Mouse (Mus musculus) forebrain, embryonic 13.5 days (tissue): ENCODE measurements at regions not wholly inside any gene's neighbourhood (a gene's known extent, or its start where the extent isn't known, plus 50 kb on each side); places are given as distances from the start of the nearest gene placed in this dataset.
A peak's percentile ranks its signal among the peaks of the same experiment; 100 is the strongest.

ENCODE experiments used
- ATAC-seq: fragments of 200-750 bp; cut with Nextera tagmentation; 2 replicates; pipeline ENCODE4 v1.8.0; 2017
- H3K27ac ChIP-seq: fragments of 300-500 bp; sonication (generic); 2 replicates; pipeline ENCODE4 v1.5.1; 2015; ENCODE audit warnings: inconsistent platforms, mild to moderate bottlenecking, moderate library complexity
- H3K27me3 ChIP-seq: fragments of 300-500 bp; sonication (generic); 2 replicates; pipeline ENCODE4 v1.6.1; 2015; ENCODE audit warnings: mild to moderate bottlenecking, inconsistent platforms
- H3K36me3 ChIP-seq: fragments of 300-500 bp; sonication (generic); 2 replicates; pipeline ENCODE4 v1.6.1; 2015; ENCODE audit warnings: mild to moderate bottlenecking, inconsistent platforms; ENCODE audit not compliant: poor library complexity, severe bottlenecking
- H3K4me1 ChIP-seq: fragments of 300-500 bp; sonication (generic); 2 replicates; pipeline ENCODE4 v1.6.1; 2015; ENCODE audit warnings: inconsistent platforms
- H3K4me2 ChIP-seq: fragments of 300-500 bp; sonication (generic); 2 replicates; pipeline ENCODE4 v1.6.1; 2015; ENCODE audit warnings: inconsistent platforms, mild to moderate bottlenecking, moderate library complexity
- H3K4me3 ChIP-seq: fragments of 300-500 bp; sonication (generic); 2 replicates; pipeline ENCODE4 v1.5.1; 2015; ENCODE audit warnings: mild to moderate bottlenecking, inconsistent platforms
- H3K9ac ChIP-seq: fragments of 300-500 bp; sonication (generic); 2 replicates; pipeline ENCODE4 v1.6.1; 2015; ENCODE audit warnings: mild to moderate bottlenecking, inconsistent platforms
- H3K9me3 ChIP-seq: fragments of 300-500 bp; sonication (generic); replicated peaks from 2 replicates; pipeline ENCODE4 v1.6.1; 2016; ENCODE audit warnings: inconsistent platforms
- WGBS: fragments of 180-500 bp; shearing (Covaris S2); methylation state at CpG from one replicate; pipeline ENCODE4 v1.1.7; 2015; 5-methylcytosine and 5-hydroxymethylcytosine counted together

GRCm38 (mm10) chr16:76444668-76445067 lies 71.0 kb upstream of the Nrip1 start:
- H3K27ac ChIP-seq: no peak overlapping the region
- no peaks in the 10 kb centered on the region for H3K27me3 ChIP-seq
- no peaks in the 10 kb centered on the region for H3K36me3 ChIP-seq
- H3K9me3 ChIP-seq: no peaks in the 10 kb centered on the region
- no peak for ATAC-seq
- H3K9ac ChIP-seq: no peak overlapping the region
- no peaks in the 10 kb centered on the region for H3K4me1 ChIP-seq
- H3K4me2 ChIP-seq: no peak overlapping the region
- no peak overlapping the region for H3K4me3 ChIP-seq
- 90% methylated on average over 3 of the region's 3 CpGs for WGBS

GRCm38 (mm10) chr16:76442635-76443034 lies 69.0 kb upstream of the Nrip1 start:
- no peaks in the 10 kb centered on the region for H3K9me3 ChIP-seq
- no peaks in the 10 kb centered on the region for H3K4me1 ChIP-seq
- H3K4me3 ChIP-seq: no peak overlapping the region
- no peaks in the 10 kb centered on the region for H3K27me3 ChIP-seq
- no peak overlapping the region for H3K9ac ChIP-seq
- ATAC-seq: no peak
- no peaks in the 10 kb centered on the region for H3K36me3 ChIP-seq
- no peak overlapping the region for H3K27ac ChIP-seq
- H3K4me2 ChIP-seq: no peak overlapping the region
- WGBS: 89% methylated on average over 2 of the region's 2 CpGs

DNA sequence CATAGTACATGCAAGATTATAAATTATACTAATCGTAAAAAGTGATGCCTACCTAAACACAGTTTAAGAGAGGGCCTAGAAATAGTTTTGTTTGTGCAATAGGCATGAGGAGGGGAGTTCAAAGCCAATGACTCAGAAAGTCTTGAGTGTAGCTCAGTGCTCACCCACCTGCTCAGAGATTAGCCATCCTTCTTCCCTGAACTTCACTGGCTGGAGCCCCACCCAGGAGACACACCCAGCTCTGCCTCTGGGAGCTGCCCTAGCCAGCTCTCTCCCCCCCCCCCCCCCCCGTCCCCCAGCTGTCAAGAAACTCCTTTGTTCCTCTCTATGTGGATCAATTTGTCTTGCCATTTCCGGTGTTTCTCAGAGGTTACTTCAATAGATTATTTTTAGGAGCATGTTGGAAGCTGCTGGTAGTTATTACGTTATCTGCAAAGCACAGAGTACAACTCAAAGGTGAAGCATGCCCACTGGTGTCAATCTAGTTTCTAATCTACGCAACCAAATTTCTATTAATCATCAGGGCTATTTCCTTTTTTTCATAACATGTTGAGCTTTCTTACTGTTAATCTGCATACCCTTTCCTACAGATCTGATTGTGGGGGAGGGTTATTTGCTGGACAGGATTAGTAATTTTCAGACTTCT lies 68.3 kb upstream of the Nrip1 start:
- no peak overlapping the region for H3K27ac ChIP-seq
- no peak overlapping the region for H3K9ac ChIP-seq
- H3K9me3 ChIP-seq: no peaks in the 10 kb centered on the region
- 77% methylated on average over 5 of the region's 5 CpGs for WGBS
- H3K27me3 ChIP-seq: no peaks in the 10 kb centered on the region
- no peak overlapping the region for H3K4me3 ChIP-seq
- no peaks in the 10 kb centered on the region for H3K36me3 ChIP-seq
- H3K4me2 ChIP-seq: no peak overlapping the region
- H3K4me1 ChIP-seq: no peaks in the 10 kb centered on the region
- no peak for ATAC-seq

DNA sequence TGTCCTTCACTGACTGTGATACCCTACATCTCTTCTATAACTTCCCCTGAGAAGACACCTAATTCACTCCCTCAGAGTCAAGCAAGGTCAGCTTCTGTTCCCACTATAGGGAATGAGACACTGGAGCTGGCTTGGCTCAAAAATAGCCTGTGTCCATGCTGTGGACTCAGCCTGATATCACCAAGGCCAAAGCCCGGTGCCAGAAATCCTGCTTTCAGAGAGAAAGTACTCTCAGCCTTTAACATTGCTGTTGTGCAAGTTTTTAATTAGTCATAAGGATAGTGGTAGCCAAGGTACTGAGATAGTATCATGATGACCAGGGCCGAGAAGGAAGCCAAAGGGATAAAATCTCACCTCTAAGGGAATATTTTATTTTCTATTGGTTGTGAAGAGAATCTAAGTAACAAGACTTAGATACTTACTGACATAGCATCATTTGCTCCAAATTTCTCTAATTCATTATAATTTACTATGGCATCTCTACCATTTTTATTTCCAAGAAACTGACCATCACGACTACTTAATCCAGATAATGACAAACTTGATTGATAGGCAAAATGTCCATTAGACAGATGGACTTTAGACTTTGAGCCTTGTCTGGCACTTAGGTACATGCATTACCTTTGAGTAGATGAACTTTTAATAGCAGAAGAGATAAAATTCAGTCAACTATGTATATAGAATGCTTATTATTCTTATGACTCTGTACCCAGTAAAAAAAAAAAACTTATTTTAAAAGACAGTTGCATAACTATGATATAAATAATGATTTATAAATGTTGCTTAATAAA lies 64.7 kb upstream of the Nrip1 start:
- 87% methylated on average over 3 of the region's 3 CpGs for WGBS
- ATAC-seq: no peak
- Histone ChIP-seq H3K9ac (no peak overlapping the region), H3K4me1 (no peaks in the 10 kb centered on the region), H3K4me3 (no peak overlapping the region), H3K36me3 (no peaks in the 10 kb centered on the region), H3K27me3 (no peaks in the 10 kb centered on the region), H3K4me2 (no peak overlapping the region), H3K27ac (no peak overlapping the region), H3K9me3 (no peaks in the 10 kb centered on the region)

DNA sequence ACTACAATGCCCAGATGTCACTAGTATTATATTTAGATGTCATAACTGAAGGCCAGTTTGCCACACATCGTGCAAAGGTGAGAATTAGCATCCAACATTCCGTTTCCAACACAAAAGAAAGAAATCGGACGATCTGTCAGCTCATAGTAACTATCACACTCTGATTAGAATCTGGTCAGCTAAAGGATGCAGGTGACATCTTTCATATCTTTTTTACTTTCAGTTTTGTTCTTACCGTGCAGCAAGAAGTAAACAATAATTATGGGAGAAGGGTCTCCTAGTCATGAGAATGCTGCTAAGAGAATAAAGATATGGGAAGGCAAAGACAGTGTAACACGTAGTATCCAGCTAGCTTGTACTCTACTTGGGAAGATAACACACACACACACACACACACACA lies 62.7 kb upstream of the Nrip1 start:
- 89% methylated on average over 6 of the region's 6 CpGs for WGBS
- H3K27ac ChIP-seq: no peak overlapping the region
- H3K4me3 ChIP-seq: no peak overlapping the region
- no peaks in the 10 kb centered on the region for H3K9me3 ChIP-seq
- no peaks in the 10 kb centered on the region for H3K36me3 ChIP-seq
- no peak overlapping the region for H3K4me2 ChIP-seq
- no peaks in the 10 kb centered on the region for H3K27me3 ChIP-seq
- no peak for ATAC-seq
- H3K9ac ChIP-seq: no peak overlapping the region
- H3K4me1 ChIP-seq: no peaks in the 10 kb centered on the region

- H3K9me3 ChIP-seq: no peaks in the 10 kb centered on the region
- H3K36me3 ChIP-seq: no peaks in the 10 kb centered on the region
- no peak for ATAC-seq
- no peaks in the 10 kb centered on the region for H3K27me3 ChIP-seq
- WGBS: 88% methylated on average over 24 of the region's 24 CpGs
- H3K9ac ChIP-seq: no peak overlapping the region
- H3K27ac ChIP-seq: no peak overlapping the region
- H3K4me2 ChIP-seq: no peak overlapping the region
- H3K4me1 ChIP-seq: no peaks in the 10 kb centered on the region
- H3K4me3 ChIP-seq: no peak overlapping the region
Observed at GRCm38 (mm10) chr16:76433076-76433825, 59.6 kb upstream of the Nrip1 start.

DNA sequence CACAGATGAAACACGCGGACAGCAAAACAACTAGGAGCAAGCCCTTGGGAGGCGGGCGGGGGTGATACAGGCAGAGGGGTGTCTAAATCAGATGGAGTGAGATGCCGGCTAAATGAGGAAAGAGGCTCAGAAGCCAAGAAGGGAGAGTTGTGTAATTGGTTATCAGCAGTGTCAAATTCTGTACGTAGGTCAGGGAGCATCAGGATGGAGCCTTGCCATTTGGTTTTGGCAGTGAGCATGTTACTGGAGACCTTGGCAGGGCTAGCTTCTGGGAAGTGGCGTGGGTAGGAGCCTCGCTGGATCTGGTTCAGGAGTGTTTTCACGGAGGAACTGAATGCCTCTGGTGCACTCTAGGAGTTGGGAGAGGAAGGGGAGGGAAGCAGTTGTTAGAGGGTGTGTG lies 58.7 kb upstream of the Nrip1 start:
- Histone ChIP-seq H3K9me3 (no peaks in the 10 kb centered on the region), H3K27me3 (no peaks in the 10 kb centered on the region), H3K4me3 (no peak overlapping the region), H3K4me1 (no peaks in the 10 kb centered on the region), H3K4me2 (no peak overlapping the region), H3K9ac (no peak overlapping the region), H3K27ac (no peak overlapping the region), H3K36me3 (no peaks in the 10 kb centered on the region)
- peak; percentile 27; the same call in 1 of the 2 replicates for ATAC-seq
- WGBS: 80% methylated on average over 9 of the region's 9 CpGs

GRCm38 (mm10) chr16:76429156-76429555 lies 55.5 kb upstream of the Nrip1 start:
- Histone ChIP-seq H3K27me3 (no peaks in the 10 kb centered on the region), H3K9ac (no peak overlapping the region), H3K4me1 (no peaks in the 10 kb centered on the region), H3K4me2 (no peak overlapping the region), H3K36me3 (no peaks in the 10 kb centered on the region), H3K27ac (no peak overlapping the region), H3K4me3 (no peak overlapping the region), H3K9me3 (no peaks in the 10 kb centered on the region)
- no peak for ATAC-seq
- WGBS: 95% methylated on average over 3 of the region's 3 CpGs

DNA sequence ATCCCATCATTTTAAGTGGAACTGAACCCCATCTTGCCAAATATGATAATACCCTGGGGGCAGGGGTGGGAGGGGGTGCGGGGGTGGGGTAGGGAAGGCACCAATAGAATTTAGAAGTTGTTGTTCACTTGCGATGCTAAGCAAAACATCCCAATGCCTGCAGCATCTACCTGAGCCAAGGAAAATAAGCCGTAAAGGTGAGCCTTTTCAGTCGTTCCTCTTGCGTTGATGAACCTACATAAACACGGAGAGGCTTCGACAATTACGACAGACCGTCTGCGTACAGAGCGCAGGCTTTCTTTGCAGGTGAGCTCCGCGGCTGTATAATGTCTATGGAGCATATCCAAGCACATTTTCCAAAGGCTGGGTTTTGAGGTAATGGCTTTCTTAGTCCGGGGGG lies 50.3 kb upstream of the Nrip1 start:
- 89% methylated on average over 13 of the region's 14 CpGs for WGBS
- no peaks in the 10 kb centered on the region for H3K4me1 ChIP-seq
- no peak overlapping the region for H3K4me3 ChIP-seq
- H3K9ac ChIP-seq: no peak overlapping the region
- no peak overlapping the region for H3K27ac ChIP-seq
- no peaks in the 10 kb centered on the region for H3K27me3 ChIP-seq
- no peaks in the 10 kb centered on the region for H3K36me3 ChIP-seq
- no peak overlapping the region for H3K4me2 ChIP-seq
- H3K9me3 ChIP-seq: no peaks in the 10 kb centered on the region
- ATAC-seq: no peak
